Mouse (Mus musculus) kidney, adult 8-10 months (tissue): ENCODE measurements at regions not wholly inside any gene's neighbourhood (a gene's known extent, or its start where the extent isn't known, plus 50 kb on each side); places are given as distances from the start of the nearest gene placed in this dataset.

Experiments used
- DNase-seq, 2 experiments: peaks; one replicate each; pipeline ENCODE4 v3.0.0; 2022

GRCm38 (mm10) chr6:100176914-100177560, 110.2 kb downstream of the Rybp start:
- no peak for DNase-seq

DNA sequence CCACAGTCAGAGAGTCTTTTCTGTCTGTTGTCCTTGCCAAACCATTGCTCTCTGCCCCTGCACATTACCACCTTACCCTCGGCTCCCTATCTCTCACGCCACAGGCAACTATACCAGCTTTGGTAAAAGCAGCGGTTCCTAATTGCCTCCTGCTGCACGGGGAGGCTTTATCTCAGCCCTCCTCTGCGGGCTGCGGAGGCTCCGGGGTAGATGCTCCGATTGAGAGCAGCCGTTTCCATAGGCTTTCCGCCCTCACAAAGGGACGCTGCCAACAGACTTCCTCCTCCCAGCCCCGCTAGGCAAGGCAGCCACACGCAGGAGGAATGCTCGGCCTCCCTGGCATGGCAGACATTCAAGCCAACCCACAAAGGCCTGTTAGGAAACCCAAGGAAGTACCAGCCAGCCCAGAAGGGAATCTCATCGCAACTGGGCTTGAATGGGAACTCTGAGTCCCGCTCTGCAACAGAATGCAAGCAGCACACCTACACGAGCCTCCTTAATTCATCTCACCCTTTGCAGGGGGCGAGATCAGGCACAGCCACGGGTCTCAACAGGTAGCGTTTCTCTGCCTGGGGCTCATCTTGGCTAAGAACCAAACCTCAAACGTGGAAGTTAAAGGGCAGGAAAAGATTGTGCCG, 116.5 kb downstream of the Rybp start:
- DNase-seq, result no peak

GRCm38 (mm10) chr6:100167321-100167720, 120.0 kb downstream of the Rybp start:
- DNase-seq, result no peak

GRCm38 (mm10) chr6:100165746-100166145, 121.5 kb downstream of the Rybp start:
- no peak for DNase-seq

- DNase-seq, result no peak
Observed at GRCm38 (mm10) chr6:100164162-100164561, 123.1 kb downstream of the Rybp start.

GRCm38 (mm10) chr6:100163814-100164130, 123.5 kb downstream of the Rybp start:
- DNase-seq, result no peak

- DNase-seq, result peak; percentile 63 to 74
Observed at GRCm38 (mm10) chr6:100162961-100163813, 124.1 kb downstream of the Rybp start.

- DNase-seq, result no peak
Observed at GRCm38 (mm10) chr6:100160670-100161069, 126.6 kb downstream of the Rybp start.

GRCm38 (mm10) chr6:100159817-100160216, 127.5 kb downstream of the Rybp start:
- DNase-seq, result no peak

DNA sequence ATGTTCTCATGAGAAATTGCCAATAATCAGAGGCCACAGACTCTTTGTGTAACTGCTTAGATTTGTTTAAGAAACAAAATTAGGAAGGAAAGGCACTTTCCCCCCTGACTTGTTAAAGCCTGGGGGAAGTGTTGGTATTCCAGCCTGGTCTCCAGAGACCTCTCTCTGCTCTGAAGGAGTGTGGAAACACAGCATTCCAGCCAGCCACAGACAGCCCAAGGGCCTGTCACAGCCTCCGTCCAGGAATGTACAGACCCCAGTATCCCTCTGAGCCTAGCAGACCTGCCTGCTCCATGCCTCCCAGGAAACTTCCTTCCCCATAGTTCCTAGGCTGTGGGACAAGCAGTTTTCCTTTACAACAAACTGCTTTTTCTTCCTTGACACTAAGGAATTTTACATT, 128.0 kb downstream of the Rybp start:
- DNase-seq, result no peak

DNA sequence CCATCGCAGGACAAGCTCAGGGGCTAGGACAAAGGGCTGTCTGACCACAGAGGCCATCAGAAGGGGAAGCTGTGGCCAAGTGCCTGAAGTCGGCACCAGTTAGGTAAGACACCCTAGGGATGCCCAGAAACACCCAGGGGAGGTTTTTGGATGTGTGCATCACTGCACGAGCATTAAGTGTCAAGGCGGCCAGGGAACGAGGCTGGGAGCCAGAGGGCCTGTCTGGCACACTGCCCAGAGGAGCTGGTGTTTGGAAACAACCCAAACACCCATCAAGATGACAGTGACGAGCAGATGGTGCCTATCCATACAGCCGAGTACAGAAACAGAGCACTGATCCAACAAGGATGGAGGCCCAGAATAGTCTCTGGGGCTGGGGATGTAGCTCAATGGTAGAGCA, 130.0 kb downstream of the Rybp start:
- DNase-seq, result no peak

DNA sequence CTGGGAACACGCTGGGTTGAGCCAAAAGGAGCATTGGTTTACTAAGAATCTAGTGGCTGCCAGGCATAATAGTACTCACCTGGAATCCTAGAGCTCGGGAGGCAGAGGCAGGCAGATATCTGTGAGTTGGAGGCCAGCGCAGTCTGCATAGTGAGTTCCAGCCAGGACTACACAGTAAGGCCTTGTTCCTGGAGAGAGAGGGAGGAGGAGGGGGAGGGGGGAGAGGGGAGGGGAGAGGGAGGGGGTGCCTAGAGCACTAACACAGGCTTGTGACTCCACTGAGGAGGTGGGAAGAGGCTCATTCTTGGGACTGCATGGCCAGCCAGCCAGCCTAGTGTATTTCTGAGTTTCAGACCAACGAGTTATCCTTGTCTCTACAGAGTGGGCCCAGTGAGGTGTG, 131.1 kb downstream of the Rybp start:
- DNase-seq, result no peak

GRCm38 (mm10) chr6:100155676-100156075, 131.6 kb downstream of the Rybp start:
- DNase-seq, result peak; percentile 68

DNA sequence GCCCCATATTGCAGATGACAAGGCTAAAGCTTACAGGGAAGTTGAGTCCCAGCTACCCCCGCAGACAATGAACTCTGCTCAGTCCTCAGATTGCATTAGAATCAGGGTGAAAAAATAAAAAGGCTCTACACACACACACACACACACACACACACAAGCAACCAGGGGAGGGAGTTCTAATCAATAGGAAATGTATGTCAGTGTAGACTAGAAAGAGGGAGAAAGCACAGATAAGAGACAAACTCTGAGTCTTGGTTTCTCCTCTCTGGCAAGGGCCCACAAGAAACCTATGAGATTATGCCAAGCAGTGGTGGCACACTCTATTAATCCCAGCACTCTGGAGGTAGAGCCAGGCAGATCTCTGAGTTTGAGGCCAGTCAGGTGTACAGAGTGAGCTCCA, 135.8 kb downstream of the Rybp start:
- DNase-seq, result no peak

DNA sequence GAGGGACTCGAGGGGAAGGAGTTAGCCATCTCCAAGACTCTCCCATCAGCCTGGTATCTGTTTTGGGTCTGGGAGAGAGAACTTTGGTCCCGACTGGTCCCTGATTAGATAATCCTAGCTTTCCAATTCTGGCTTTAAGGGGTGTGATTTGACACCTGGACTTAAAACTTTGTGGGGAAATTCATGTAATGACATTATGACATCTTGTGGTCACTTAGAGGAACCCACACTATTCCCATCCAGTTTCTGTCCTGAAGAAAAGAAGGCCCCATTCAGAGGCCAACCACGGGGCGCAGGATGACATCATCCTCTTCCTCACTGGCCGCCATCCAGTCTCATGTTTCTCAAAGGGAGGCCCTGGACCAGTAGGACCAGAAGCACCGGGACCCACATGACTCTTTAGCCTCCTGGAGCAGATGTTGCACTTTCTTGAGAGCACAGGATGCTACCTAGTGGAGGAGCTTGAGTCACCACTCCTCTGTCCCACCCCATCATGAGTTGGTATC, 136.5 kb downstream of the Rybp start:
- no peak for DNase-seq

- no peak for DNase-seq
Observed at GRCm38 (mm10) chr6:100149458-100149852, 137.8 kb downstream of the Rybp start.

DNA sequence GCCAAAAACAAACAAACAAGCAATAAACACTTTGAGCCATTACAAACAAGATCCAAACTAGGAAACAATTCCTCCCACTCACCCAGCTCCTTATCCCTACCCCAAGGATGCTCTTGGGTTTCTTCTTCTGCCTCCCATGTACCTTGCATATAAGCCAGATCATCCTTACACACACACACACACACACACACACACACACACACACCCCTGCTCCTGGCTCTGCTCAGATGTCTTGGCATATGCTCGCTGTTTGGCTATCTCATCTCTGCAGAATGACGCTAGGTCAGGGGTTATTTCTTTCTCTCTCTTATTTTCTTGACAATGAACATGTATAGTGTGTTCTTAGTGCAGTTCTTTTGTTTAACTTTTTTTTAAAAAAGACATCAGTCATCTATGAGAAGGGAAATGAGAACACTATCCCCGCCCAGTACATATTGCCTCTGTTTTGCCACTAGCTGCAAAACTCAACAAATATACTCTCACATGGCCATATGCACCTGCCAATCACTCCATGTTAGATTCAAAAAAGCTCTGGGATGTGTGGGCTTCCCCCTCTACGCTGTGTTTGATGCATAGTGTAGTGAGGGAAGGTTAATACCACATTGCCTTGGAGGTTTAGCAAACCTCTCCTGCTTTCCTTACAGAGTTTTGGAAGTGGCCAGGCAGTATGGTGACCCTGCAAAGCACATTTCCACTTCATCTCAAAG, 138.4 kb downstream of the Rybp start:
- DNase-seq, result no peak

DNA sequence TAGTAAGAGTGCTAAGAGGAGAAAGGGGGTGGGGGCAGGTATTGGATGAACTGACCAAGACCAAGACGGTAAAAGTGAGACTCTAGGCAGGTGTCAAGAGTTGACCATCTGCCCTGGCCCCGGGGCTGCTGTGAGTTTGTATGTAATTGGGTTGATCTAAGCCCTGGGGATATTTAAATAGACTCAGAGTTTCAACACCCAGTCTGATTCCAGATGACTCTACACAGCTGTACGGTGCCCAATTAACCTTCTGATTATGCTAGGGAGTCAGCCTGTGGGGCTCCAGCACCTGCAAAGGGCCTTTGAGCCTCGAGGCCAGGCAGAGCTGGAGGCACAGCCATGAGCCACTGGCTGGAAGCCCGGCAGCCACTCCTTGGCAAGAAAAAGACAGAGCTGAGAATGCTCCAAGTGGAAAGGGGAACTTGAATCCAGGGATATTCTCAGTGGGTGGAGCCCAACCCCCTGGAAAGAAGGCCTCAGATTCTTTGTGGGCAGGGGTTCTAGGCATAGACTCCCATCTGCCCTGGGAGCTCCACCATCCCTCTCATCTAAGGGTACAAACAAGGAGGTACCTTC, 140.8 kb downstream of the Rybp start:
- no peak for DNase-seq

DNA sequence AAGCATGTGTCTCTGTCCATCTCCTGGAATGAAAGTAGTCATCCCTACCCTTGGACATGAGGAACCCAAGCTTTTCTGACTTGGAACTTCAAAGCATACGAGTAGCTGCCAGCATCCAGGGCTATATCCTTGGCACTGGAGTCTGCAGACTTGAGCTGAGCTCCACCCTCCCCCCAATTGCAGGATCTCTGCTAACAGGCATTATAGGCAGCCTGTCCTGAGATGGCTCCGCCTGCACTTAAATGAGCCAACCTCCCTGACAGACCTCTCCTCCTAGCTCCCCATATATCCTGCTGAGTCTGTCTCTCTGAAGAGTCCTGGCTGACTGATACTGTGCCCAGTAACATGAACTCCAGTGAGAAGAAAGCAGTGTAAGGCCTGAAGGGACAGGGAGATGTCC, 141.4 kb downstream of the Rybp start:
- DNase-seq, result no peak

DNA sequence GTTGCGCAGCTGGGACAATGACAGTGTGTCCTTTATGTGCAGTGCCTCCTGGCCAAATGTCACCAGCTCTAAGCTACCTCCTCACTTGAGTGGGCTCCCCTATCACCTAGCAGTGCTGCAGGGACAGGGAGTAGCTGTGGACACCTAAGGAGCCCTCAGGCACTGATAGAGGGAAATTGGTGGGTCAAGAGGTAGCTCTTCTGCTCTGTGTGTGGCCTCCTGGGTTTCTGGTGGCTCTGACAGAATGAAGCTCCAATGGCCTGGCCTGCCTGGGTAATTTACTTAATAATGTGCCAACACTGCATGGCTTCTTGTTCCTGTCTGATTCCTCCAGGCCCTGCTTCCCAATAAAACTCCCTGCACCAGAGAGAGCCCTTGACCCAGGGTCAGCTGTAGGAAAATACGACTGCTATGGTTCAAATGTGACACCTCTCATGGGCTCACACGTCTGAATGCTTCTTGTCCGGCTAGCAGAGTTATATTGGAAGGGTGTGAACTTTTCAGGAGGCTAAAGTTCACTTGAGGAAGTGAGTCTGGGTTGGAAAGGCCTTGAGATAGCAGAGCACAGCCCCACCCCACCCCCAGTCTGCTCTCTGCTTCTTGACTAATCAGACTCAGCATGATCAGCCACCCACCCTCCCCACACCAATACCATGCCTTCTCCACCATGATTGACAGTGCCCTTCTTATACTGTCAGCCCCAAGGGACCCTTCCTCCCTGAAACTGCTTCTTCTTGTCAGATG, 142.6 kb downstream of the Rybp start:
- no peak for DNase-seq

DNA sequence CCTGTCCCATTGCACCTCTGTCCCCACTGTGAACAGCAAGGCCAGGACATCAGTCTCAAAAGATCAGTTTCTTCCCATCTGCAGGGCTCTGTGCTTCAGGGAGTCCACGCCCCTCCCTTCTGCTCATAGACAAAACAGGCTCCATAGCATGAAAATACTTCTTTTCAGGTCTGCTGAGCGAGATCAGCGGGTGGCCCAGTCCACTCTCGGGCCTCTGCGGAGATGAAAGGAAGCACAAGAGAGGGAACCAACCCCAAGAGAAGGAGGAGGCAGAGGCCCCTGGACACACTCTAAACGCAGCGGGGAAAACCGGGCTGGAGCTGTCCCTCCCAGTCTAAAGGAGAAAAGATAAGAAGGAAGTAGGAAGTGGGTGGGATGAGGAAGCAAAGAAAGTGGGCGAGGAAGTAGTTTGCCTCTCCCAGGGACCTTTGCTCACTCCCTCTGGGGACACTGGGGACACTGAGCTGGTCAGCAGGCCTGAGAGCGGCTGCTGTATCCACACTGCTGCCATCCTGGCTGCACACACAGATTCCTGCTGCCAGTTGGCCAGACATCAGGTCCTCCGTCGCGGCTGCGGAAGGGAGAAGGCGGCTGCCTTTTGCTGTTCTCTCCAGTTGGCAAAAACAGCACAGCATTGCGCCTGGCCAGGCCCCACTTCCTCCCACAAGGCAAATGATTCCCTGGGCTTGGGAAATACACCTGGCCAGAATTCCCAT, 143.5 kb downstream of the Rybp start:
- peak; percentile 38 to 40 for DNase-seq

DNA sequence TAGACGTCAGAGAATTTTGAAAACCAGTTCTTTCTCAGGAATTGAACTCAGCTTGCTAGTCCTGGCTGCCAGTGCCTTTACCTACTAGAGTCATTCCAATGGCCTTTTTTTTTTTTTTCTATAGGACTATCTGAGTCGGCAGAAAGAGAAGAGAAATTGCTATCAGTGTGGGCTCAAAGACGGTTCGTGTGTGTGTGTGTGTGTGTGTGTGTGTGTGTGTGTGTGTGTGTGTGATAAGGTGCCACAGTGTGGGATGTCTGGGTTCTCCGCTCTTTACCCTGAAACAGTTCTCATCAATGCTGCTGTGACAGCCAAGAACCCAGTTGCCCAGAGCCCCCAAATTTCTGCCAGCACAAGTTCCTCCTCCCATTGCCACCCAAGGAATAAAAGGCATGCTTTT, 146.1 kb downstream of the Rybp start:
- no peak for DNase-seq
